Mouse (Mus musculus) spleen, postnatal 10 days (tissue): ENCODE measurements around the gene Olfr392.

Source experiments
- DNase-seq, 2 experiments: peaks; one replicate each; pipeline ENCODE4 v3.0.0; 2021 to 2022; ENCODE audit warnings: low spot score in 2 of 2

Gene Olfr392

GRCm38 (mm10) chr11:73816949-73817348 is at the start of gene Olfr392:
Gene Olfr392 (minus strand): TSS chr11:73817049.
- DNase-seq, result no peak

- DNase-seq, result no peak
Observed at GRCm38 (mm10) chr11:73851354-73851753, 34.5 kb upstream of the Olfr392 start, which contains the start of gene Olfr393. Gene Olfr393 (minus strand): TSS chr11:73851454.

GRCm38 (mm10) chr11:73802952-73803351 is 13.9 kb downstream of the Olfr392 start, which contains the start of gene Olfr391-ps:
Gene Olfr391-ps (minus strand): TSS chr11:73803052.
- no peak for DNase-seq

GRCm38 (mm10) chr11:73782664-73783063 is 34.2 kb downstream of the Olfr392 start, which contains the start of gene Olfr390:
Gene Olfr390 (plus strand): TSS chr11:73782964.
- no peak for DNase-seq

- DNase-seq, result no peak
Observed at GRCm38 (mm10) chr11:73780613-73781012, 36.2 kb downstream of the Olfr392 start, which contains the start of gene Olfr389. Gene Olfr389 (minus strand): TSS chr11:73780713.
